Comparison of ENCODE assay signal across 30 mouse cellular contexts in the genomic region with DNA sequence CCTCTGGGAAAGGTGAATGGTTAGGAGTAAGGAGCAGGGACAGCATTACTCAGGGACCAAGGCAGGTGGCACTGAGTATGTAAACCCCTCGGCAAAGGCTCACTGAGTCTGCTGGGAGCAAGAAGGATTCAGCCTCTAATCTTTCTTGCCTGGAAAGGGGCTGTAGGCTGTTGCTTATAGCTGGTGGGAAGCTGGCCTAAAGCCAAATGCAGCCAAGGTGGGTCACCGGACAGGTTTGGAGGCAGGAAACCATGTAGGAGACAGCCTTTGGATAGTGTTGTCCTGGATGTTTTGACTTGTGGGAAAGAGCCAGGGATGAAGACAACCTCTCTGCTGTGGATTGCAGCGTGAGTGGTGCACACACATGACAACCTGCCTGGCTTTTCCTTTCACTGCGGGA. TPM values are rescaled to one million over a fixed set of nuclear protein-coding genes. Genes with fewer than 3 reads are reported as not detected.
DNase-seq lines count a peak whose midpoint lies in the region; ATAC-seq and TF ChIP-seq lines count a peak whose summit lies in the region.
"Had no signal": no experiment of that assay in that cellular context is flagged by ENCODE, and none has a peak within 500 bp of the region (broad histone marks: within the 10 kb centered on the region; RNA-seq: fewer than 3 reads in every experiment).

No protein-coding gene starts in this region.

- no peak overlapping the region for H3K4me2 ChIP-seq in liver, embryonic 13.5 days
- no peak overlapping the region for H3K4me2 ChIP-seq in liver, postnatal 0 days (ENCODE audit: low read depth, low read length)
- no peak overlapping the region for H3K4me2 ChIP-seq in liver, embryonic 15.5 days
- H3K4me2 ChIP-seq: embryonic facial prominence, embryonic 13.5 days; forebrain, embryonic 12.5 days; forebrain, embryonic 15.5 days; heart, embryonic 11.5 days; hindbrain, embryonic 14.5 days had no signal

- 79% methylated on average over 4 of the region's 4 CpGs for WGBS in liver, embryonic 13.5 days (ENCODE audit: insufficient replicate concordance)
- 81% methylated on average over 4 of the region's 4 CpGs for WGBS in liver, postnatal 0 days (ENCODE audit: insufficient replicate concordance)
- 83% methylated on average over 4 of the region's 4 CpGs for WGBS in liver, embryonic 15.5 days (ENCODE audit: insufficient replicate concordance)

- no peaks in the 10 kb centered on the region for H3K9me3 ChIP-seq in liver, embryonic 13.5 days (replicated peaks)
- H3K9me3 ChIP-seq in liver, postnatal 0 days (ENCODE audit: low read length), result no peaks in the 10 kb centered on the region
- no peaks in the 10 kb centered on the region for H3K9me3 ChIP-seq in liver, embryonic 15.5 days (replicated peaks)
- H3K9me3 ChIP-seq: embryonic facial prominence, embryonic 10.5 days; embryonic facial prominence, embryonic 13.5 days; forebrain, embryonic 12.5 days; forebrain, embryonic 15.5 days; G1E had no signal

- peaks cover 49% of the 10 kb centered on the region for H3K4me1 ChIP-seq in liver, embryonic 13.5 days (replicated peaks)
- peaks cover 26% of the 10 kb centered on the region for H3K4me1 ChIP-seq in liver, postnatal 0 days (ENCODE audit: insufficient read depth)
- peaks cover 46% of the 10 kb centered on the region for H3K4me1 ChIP-seq in liver, embryonic 15.5 days (replicated peaks)
- H3K4me1 ChIP-seq: embryonic facial prominence, embryonic 13.5 days; forebrain, embryonic 12.5 days; forebrain, embryonic 15.5 days had no signal

- no peak overlapping the region for H3K9ac ChIP-seq in liver, embryonic 13.5 days
- no peak overlapping the region for H3K9ac ChIP-seq in liver, postnatal 0 days (replicated peaks)
- 0 out of 2 replicates have a peak overlapping the region, but pooled peaks have one; percentile 11 for H3K9ac ChIP-seq in liver, embryonic 15.5 days
- H3K9ac ChIP-seq: embryonic facial prominence, embryonic 13.5 days; forebrain, embryonic 12.5 days; forebrain, embryonic 15.5 days; hindbrain, embryonic 14.5 days had no signal

- no peak for TF ChIP-seq CTCF in liver, postnatal 0 days (IDR thresholded peaks at IDR 0.05; ENCODE audit: low read depth)

- no peaks in the 10 kb centered on the region for H3K27me3 ChIP-seq in liver, embryonic 13.5 days
- H3K27me3 ChIP-seq in liver, postnatal 0 days (ENCODE audit: insufficient read depth, low read length), result no peaks in the 10 kb centered on the region
- no peaks in the 10 kb centered on the region for H3K27me3 ChIP-seq in liver, embryonic 15.5 days
- H3K27me3 ChIP-seq: CH12.LX; embryonic facial prominence, embryonic 13.5 days; forebrain, embryonic 12.5 days; forebrain, embryonic 15.5 days; Patski had no signal

- H3K4me3 ChIP-seq in liver, embryonic 13.5 days (replicated peaks), result no peak overlapping the region
- no peak overlapping the region for H3K4me3 ChIP-seq in liver, postnatal 0 days (ENCODE audit: low read depth, low read length)
- no peak overlapping the region for H3K4me3 ChIP-seq in liver, embryonic 15.5 days (replicated peaks)
- H3K4me3 ChIP-seq: embryonic facial prominence, embryonic 10.5 days; embryonic facial prominence, embryonic 13.5 days; erythroblast, embryonic 14.5 days; forebrain, embryonic 12.5 days; forebrain, embryonic 15.5 days had no signal

- no peak for ATAC-seq in liver, embryonic 13.5 days (ENCODE audit: low read depth)
- ATAC-seq in liver, postnatal 0 days, result no peak
- ATAC-seq in liver, embryonic 15.5 days (ENCODE audit: insufficient read depth), result no peak
- ATAC-seq: forebrain, embryonic 15.5 days; hindbrain, postnatal 0 days; Patski had no signal

- H3K27ac ChIP-seq in liver, embryonic 13.5 days, result 0 out of 2 replicates have a peak overlapping the region, but pooled peaks have one; percentile 16
- no peak overlapping the region for H3K27ac ChIP-seq in liver, postnatal 0 days (ENCODE audit: low read depth)
- 0 out of 2 replicates have a peak overlapping the region, but pooled peaks have one; percentile 19 for H3K27ac ChIP-seq in liver, embryonic 15.5 days (replicated peaks)
- H3K27ac ChIP-seq: embryonic facial prominence, embryonic 10.5 days; embryonic facial prominence, embryonic 13.5 days; forebrain, embryonic 12.5 days; forebrain, embryonic 15.5 days; hindbrain, embryonic 14.5 days; hindbrain, postnatal 0 days had no signal

- H3K36me3 ChIP-seq in liver, embryonic 13.5 days, result no peaks in the 10 kb centered on the region
- H3K36me3 ChIP-seq in liver, postnatal 0 days (replicated peaks; ENCODE audit: insufficient read depth, low read length), result no peaks in the 10 kb centered on the region
- no peaks in the 10 kb centered on the region for H3K36me3 ChIP-seq in liver, embryonic 15.5 days (replicated peaks)
- H3K36me3 ChIP-seq: embryonic facial prominence, embryonic 10.5 days; embryonic facial prominence, embryonic 13.5 days; forebrain, embryonic 12.5 days; forebrain, embryonic 15.5 days; G1E had no signal

- no peak for TF ChIP-seq EP300 in liver, postnatal 0 days (IDR thresholded peaks at IDR 0.05; ENCODE audit: low read depth)

- peak; percentile 87 for DNase-seq in heart, adult 11 months
- no peak for DNase-seq in heart, postnatal 10 days
- DNase-seq in kidney, postnatal 4 days, result peak; percentile 36 to 41
- DNase-seq in kidney, postnatal 36 days, result no peak
- DNase-seq in liver, embryonic 13.5 days, result no peak
- no peak for DNase-seq in liver, postnatal 0 days
- DNase-seq in left cerebral cortex, postnatal 36 days (ENCODE audit: low spot score in 2 of 2), result no peak
- DNase-seq: adrenal gland, postnatal 10 days; adrenal gland, postnatal 36 days; B cell, adult 2 months; cerebellum, adult 18-20 months; cerebellum, adult 9-10 months; cerebellum, postnatal 25 days; embryo, embryonic 11 days; gastrocnemius, postnatal 25 days had no signal

- intact Hi-C loops in heart, postnatal 10 days (cut with DNase I), result no loop called here
- intact Hi-C loops in left cerebral cortex, postnatal 36 days (cut with DNase I), result no loop called here

RNA-seq across cellular contexts. Expression of gene Lipc, which starts 40.9 kb away (rescaled TPM):
- under 1 TPM in 1 of 2 experiments, not detected in 1; 0.27 TPM for total RNA-seq in heart, postnatal 10 days (2021)
- 19.7 and 24.6 TPM in 2 replicates for polyA plus RNA-seq in liver, embryonic 13.5 days (2015; fragmentation: Nextera tagmentation; extraction: Ambion mirVana)
- 104 and 108 TPM in 2 replicates for polyA plus RNA-seq in liver, postnatal 0 days (2015; fragmentation: Nextera tagmentation; extraction: Ambion mirVana)
- 39.5 and 43.3 TPM in 2 replicates for polyA plus RNA-seq in liver, embryonic 15.5 days (2015; fragmentation: Nextera tagmentation; extraction: Ambion mirVana)
- total RNA-seq in left cerebral cortex, postnatal 36 days (2021), result under 1 TPM; 0.25 to 0.29 TPM
- total RNA-seq: adrenal gland, adult 18-20 months; gastrocnemius, adult 8-10 months; gastrocnemius, postnatal 25 days; hindbrain, postnatal 0 days had no signal
- polyA plus RNA-seq: embryonic facial prominence, embryonic 10.5 days; forebrain, embryonic 12.5 days; forebrain, embryonic 15.5 days; G1E; hindbrain, embryonic 11.5 days had no signal

Comparison
In these comparisons a context has a peak if more than half of its experiments do, and no peak if none do; other contexts are left out.
1. DNase-seq: peak in heart, adult 11 months (single experiment) and kidney, postnatal 4 days (2 of 2); none in heart, postnatal 10 days (0 of 2), kidney, postnatal 36 days (0 of 2), liver, embryonic 13.5 days (single experiment), liver, postnatal 0 days (single experiment) and left cerebral cortex, postnatal 36 days (0 of 2).